Mouse (Mus musculus) kidney, adult 2 months (tissue): ENCODE data around the gene Herc1.

Experiments used
- CTCF ChIP-seq: fragments of 200-500 bp; conservative IDR thresholded peaks from 2 replicates; pipeline ENCODE4 v1.5.1; 2011; ENCODE audit warnings: low read depth, mild to moderate bottlenecking, control low read depth, low read length, moderate library complexity, mixed read lengths; ENCODE audit not compliant: insufficient read depth, insufficient read length
- POLR2A ChIP-seq: fragments of 200-500 bp; IDR thresholded peaks from one replicate; pipeline ENCODE4 v1.6.1; 2011; ENCODE audit warnings: low read depth, low read length, control low read depth

DNA sequence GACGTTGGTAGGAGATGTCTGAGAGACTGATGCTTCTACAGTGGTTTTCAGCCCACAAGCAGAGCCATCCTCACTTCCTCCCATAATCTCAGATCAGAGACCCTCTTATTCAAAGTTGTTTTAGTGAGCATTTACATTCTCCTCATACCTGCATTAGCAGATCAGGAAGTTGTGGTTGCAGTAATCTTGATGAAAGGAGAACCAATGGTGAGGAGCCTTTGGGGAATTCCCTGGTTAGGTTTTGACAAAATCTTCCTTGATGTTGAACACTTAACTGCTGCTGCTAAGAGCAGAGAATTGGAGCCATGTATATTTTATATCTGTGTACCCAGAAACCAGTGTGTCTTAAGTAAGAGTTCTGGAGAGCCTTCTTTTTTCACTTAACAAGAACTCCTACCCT is 142.1 kb downstream of the Herc1 start:
- TF ChIP-seq POLR2A (no peak), CTCF (no peak)
